Mouse (Mus musculus): ENCODE data around the gene Fam89b.

The Fam89b gene

DNA sequence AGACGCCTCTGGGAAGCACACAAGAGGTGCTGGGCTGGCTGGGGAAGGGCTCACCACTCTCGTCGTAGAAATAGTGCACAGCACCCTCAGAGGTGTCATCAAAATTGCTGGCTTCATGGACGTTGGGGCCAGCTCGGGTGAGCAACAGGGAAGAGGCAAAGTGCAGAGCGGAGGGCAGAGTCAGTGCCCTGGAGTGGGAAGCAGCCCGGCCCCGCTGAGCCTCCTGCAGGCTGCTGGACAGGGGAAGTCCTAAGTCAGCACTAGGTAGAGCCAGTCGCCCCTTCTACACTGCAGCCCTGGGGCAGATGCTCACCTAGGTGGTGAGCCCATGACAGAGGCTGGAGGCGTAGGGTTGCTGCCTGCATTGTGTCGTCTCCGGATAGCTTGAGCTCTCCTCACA, 45.2 kb downstream of the Fam89b start:
- DNase-seq (ENCODE audit: low read depth, low spot score) = no peak

DNA sequence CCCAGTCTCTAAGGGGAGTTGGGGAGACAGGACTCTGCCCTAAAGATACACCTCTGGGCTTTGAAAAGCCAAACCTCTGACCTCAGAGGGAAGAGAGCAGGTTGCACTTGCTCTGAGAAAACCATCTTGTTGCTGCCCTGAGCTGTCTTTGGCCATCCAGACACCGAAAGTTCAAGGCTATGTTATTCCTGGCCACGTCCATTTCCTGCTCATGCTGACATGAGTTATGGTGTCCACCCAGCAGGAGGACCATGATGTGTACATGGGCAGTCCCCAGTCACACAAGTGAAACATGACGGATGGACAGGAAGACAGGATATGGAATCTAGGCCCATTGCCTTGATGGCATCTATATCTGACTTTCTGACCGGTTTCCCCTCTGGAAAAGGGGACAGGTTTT, 49.0 kb downstream of the Fam89b start:
- DNase-seq (ENCODE audit: low read depth, low spot score) = no peak

All from brain, embryonic 18.5 days (tissue).